ENCODE assay signal across 9 mouse cellular contexts in the genomic region with DNA sequence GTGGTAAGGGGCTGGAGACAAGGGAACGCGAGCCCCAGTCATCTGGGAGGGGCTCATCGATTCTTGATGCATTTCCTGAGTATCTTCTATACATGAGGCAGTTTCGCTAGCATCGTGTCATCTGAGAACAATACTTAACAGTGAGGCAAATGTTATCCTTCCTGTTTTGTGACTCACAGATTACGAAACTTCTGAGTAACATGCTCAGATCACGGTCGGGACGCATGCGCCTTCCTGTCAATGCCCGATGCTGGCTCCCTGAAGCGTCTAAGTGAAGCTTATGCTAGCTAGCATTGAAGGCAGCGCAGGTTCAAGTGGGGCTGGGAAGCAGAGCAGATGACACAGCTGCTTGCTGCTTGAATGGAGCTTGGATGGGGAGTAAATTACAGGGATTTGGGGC. TPM values are rescaled to one million over a fixed set of nuclear protein-coding genes. Genes with fewer than 3 reads are reported as not detected.
DNase-seq lines count a peak whose midpoint lies in the region; ATAC-seq and TF ChIP-seq lines count a peak whose summit lies in the region.
"Had no signal": no experiment of that assay in that cellular context is flagged by ENCODE, and none has a peak within 500 bp of the region (broad histone marks: within the 10 kb centered on the region; RNA-seq: fewer than 3 reads in every experiment).

No protein-coding gene starts in this region.

- DNase-seq in B cell, adult 2 months, result peak; percentile 67 to 71
- DNase-seq in MEL-GATA-1-ER (ENCODE audit: extremely low read depth, low read depth), result peak; percentile 61
- peak; percentile 54 to 67 for DNase-seq in heart, adult 2 months
- DNase-seq in stomach, postnatal 0 days (ENCODE audit: low spot score), result peak; percentile 45
- no peak for DNase-seq in frontal cortex, postnatal 10 days (ENCODE audit: low spot score in 2 of 2)
- DNase-seq in neural tube, embryonic 10.5 days (ENCODE audit: extremely low spot score, low spot score), result no peak

- H3K27me3 ChIP-seq in heart, adult 2 months (ENCODE audit: control insufficient read depth, insufficient read depth, low read length), result no peaks in the 10 kb centered on the region
- no peaks in the 10 kb centered on the region for H3K27me3 ChIP-seq in lung, embryonic 15.5 days
- H3K27me3 ChIP-seq in stomach, postnatal 0 days (ENCODE audit: control insufficient read depth, insufficient read depth, low read length), result no peaks in the 10 kb centered on the region
- H3K27me3 ChIP-seq in hindbrain, embryonic 16.5 days (replicated peaks; ENCODE audit: control insufficient read depth, insufficient read depth, low read length), result no peaks in the 10 kb centered on the region

- 28% methylated on average over 13 of the region's 13 CpGs for WGBS in heart, adult 2 months
- 48% methylated on average over 13 of the region's 13 CpGs for WGBS in lung, embryonic 15.5 days
- 39% methylated on average over 13 of the region's 13 CpGs for WGBS in stomach, postnatal 0 days
- WGBS in hindbrain, embryonic 16.5 days, result 73% methylated on average over 13 of the region's 13 CpGs

- H3K79me2 ChIP-seq in heart, adult 2 months (replicated peaks; ENCODE audit: control insufficient read depth, insufficient read depth, low read length), result no peaks in the 10 kb centered on the region

- peaks cover 6% of the 10 kb centered on the region for H3K4me1 ChIP-seq in heart, adult 2 months (ENCODE audit: control insufficient read depth, insufficient read depth, low read length)
- H3K4me1 ChIP-seq in lung, embryonic 15.5 days, result peaks cover 9% of the 10 kb centered on the region; the same call in 1 of the 2 replicates
- H3K4me1 ChIP-seq in stomach, postnatal 0 days (replicated peaks; ENCODE audit: control insufficient read depth, insufficient read depth), result no peaks in the 10 kb centered on the region
- no peaks in the 10 kb centered on the region for H3K4me1 ChIP-seq in hindbrain, embryonic 16.5 days (ENCODE audit: control insufficient read depth, insufficient read depth, low read depth, low read length)

- H3K9me3 ChIP-seq in lung, embryonic 15.5 days, result no peaks in the 10 kb centered on the region
- no peaks in the 10 kb centered on the region for H3K9me3 ChIP-seq in stomach, postnatal 0 days (ENCODE audit: control insufficient read depth, low read length)
- H3K9me3 ChIP-seq in hindbrain, embryonic 16.5 days (ENCODE audit: control insufficient read depth, low read length), result no peaks in the 10 kb centered on the region

- TF ChIP-seq POLR2A in heart, adult 2 months (IDR thresholded peaks at IDR 0.05; ENCODE audit: insufficient read depth, low read depth, low read length), result no peak

- no peak overlapping the region for H3K4me3 ChIP-seq in heart, adult 2 months
- H3K4me3 ChIP-seq in lung, embryonic 15.5 days, result no peak overlapping the region
- H3K4me3 ChIP-seq in stomach, postnatal 0 days (ENCODE audit: low read depth, low read length), result no peak overlapping the region
- no peak overlapping the region for H3K4me3 ChIP-seq in hindbrain, embryonic 16.5 days (ENCODE audit: low read length)
- H3K4me3 ChIP-seq: erythroblast, embryonic 14.5 days had no signal

- intact Hi-C loops in heart, adult 2 months (cut with DNase I), result loop anchor here (5.0 kb wide), 1 partner anchor 243 kb away; no protein-coding TSS in a partner anchor

- TF ChIP-seq EP300 in heart, adult 2 months (IDR thresholded peaks at IDR 0.05; ENCODE audit: insufficient read depth, low read depth, low read length), result no peak
- no peak for TF ChIP-seq EP300 in stomach, postnatal 0 days (optimal IDR thresholded peaks at IDR 0.05)

- no peak for TF ChIP-seq CTCF in heart, adult 2 months (IDR thresholded peaks at IDR 0.05)
- no peak for TF ChIP-seq CTCF in stomach, postnatal 0 days (IDR thresholded peaks at IDR 0.05; ENCODE audit: low read depth)

- H3K4me2 ChIP-seq in lung, embryonic 15.5 days, result peak overlapping the region; percentile 1; the same call in 1 of the 2 replicates
- no peak overlapping the region for H3K4me2 ChIP-seq in stomach, postnatal 0 days (replicated peaks; ENCODE audit: low read depth)
- no peak overlapping the region for H3K4me2 ChIP-seq in hindbrain, embryonic 16.5 days (ENCODE audit: low read length)

- no peaks in the 10 kb centered on the region for H3K36me3 ChIP-seq in heart, adult 2 months (ENCODE audit: control insufficient read depth, insufficient read depth, low read length)
- H3K36me3 ChIP-seq in lung, embryonic 15.5 days, result no peaks in the 10 kb centered on the region
- H3K36me3 ChIP-seq in stomach, postnatal 0 days (ENCODE audit: control insufficient read depth, insufficient read depth, low read length), result no peaks in the 10 kb centered on the region
- H3K36me3 ChIP-seq in hindbrain, embryonic 16.5 days (ENCODE audit: control insufficient read depth, insufficient read depth, low read length), result no peaks in the 10 kb centered on the region; the same call in 1 of the 2 replicates

- no peak for ATAC-seq in lung, embryonic 15.5 days (ENCODE audit: borderline replicate concordance, extremely low read depth, low FRiP score, low TSS enrichment)
- peak; percentile 43; the same call in 1 of the 2 replicates for ATAC-seq in stomach, postnatal 0 days (ENCODE audit: low FRiP score, low TSS enrichment)
- ATAC-seq in hindbrain, embryonic 16.5 days, result no peak

- H3K9ac ChIP-seq in heart, adult 2 months (ENCODE audit: low read depth, low read length), result no peak overlapping the region
- H3K9ac ChIP-seq in lung, embryonic 15.5 days, result no peak overlapping the region
- H3K9ac ChIP-seq in stomach, postnatal 0 days (ENCODE audit: low read length), result no peak overlapping the region
- no peak overlapping the region for H3K9ac ChIP-seq in hindbrain, embryonic 16.5 days (ENCODE audit: low read depth, low read length)

- no peak overlapping the region for H3K27ac ChIP-seq in heart, adult 2 months
- no peak overlapping the region for H3K27ac ChIP-seq in lung, embryonic 15.5 days
- no peak overlapping the region for H3K27ac ChIP-seq in stomach, postnatal 0 days (replicated peaks)
- H3K27ac ChIP-seq in hindbrain, embryonic 16.5 days (ENCODE audit: low read depth, low read length), result no peak overlapping the region

RNA-seq across cellular contexts. Expression of a gene that starts 35.8 kb away (rescaled TPM):
- total RNA-seq in heart, adult 2 months (2021), result 1 to 10 TPM; 6.3 TPM
- 5.4 and 8.4 TPM in 2 replicates for polyA plus RNA-seq in heart, adult 2 months (2012; rRNA removed)
- polyA plus RNA-seq in lung, embryonic 15.5 days (2015; fragmentation: Nextera tagmentation; extraction: Ambion mirVana), result 21.0 and 23.2 TPM in 2 replicates
- polyA plus RNA-seq in stomach, postnatal 0 days (2015; fragmentation: Nextera tagmentation; extraction: Ambion mirVana), result 8.6 and 9.2 TPM in 2 replicates
- 26.6 and 29.6 TPM in 2 replicates for polyA plus RNA-seq in hindbrain, embryonic 16.5 days (2015; fragmentation: Nextera tagmentation; extraction: Ambion mirVana)

RNA-seq across cellular contexts. Expression of a gene that starts 42.5 kb away (rescaled TPM):
- total RNA-seq in heart, adult 2 months (2021), result not detected
- polyA plus RNA-seq in heart, adult 2 months (2012; rRNA removed), result 1.3 and 2.8 TPM in 2 replicates
- 0.87 and 1.7 TPM in 2 replicates for polyA plus RNA-seq in lung, embryonic 15.5 days (2015; fragmentation: Nextera tagmentation; extraction: Ambion mirVana)
- polyA plus RNA-seq in stomach, postnatal 0 days (2015; fragmentation: Nextera tagmentation; extraction: Ambion mirVana), result 3.1 and 3.4 TPM in 2 replicates
- 0.42 TPM in 1 of 2 replicates, not detected in the other for polyA plus RNA-seq in hindbrain, embryonic 16.5 days (2015; fragmentation: Nextera tagmentation; extraction: Ambion mirVana)
- polyA plus RNA-seq: erythroblast, embryonic 14.5 days had no signal

Comparison
In these comparisons a context has a peak if more than half of its experiments do, and no peak if none do; other contexts are left out.
1. DNase-seq: peak in B cell, adult 2 months (2 of 2), MEL-GATA-1-ER (single experiment), heart, adult 2 months (2 of 2) and stomach, postnatal 0 days (single experiment); none in frontal cortex, postnatal 10 days (0 of 2) and neural tube, embryonic 10.5 days (single experiment).